Mouse (Mus musculus) inflammation-experienced regulatory T-cells, adult 6 months (primary cell): ENCODE measurements around the gene Fxyd3. TPM values are rescaled to one million over a fixed set of nuclear protein-coding genes. Genes with fewer than 3 reads are reported as not detected.

Experiments
- ATAC-seq: one replicate; pipeline ENCODE4 v1.8.0; 2017
- polyA plus RNA-seq, 3 experiments: library from polyadenylated mRNA; unstranded; fragments of 100-300 nt; shearing (Covaris generic); gene quantifications; one replicate each; pipeline ENCODE4 v1.2.1; 2017

Gene Fxyd3
- under 1 TPM in 1 of 3 experiments, not detected in 2; 0.18 TPM for polyA plus RNA-seq

DNA sequence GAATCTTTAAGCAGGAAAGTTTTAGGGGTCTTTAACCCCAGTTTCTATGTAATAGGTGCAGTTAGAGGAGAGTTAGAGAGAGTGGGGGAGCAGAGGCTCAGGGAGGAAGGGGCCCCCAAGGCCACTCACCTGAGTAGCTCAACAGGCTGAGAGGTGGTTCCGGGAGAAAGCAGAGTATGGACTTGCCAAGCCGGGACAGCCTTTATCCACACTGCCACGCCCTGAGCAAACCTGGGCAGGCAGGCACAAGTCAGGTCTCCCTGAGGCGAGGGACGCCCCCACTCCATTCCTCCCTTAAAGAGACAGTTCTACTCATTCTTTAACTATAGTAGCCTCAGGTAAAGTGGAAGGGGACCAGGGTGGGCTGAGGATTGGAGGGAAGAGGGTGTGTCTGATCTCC lies at the start of gene Fxyd3:
Gene Fxyd3, minus strand, starts transcription at position 213 of the 400 bp plus-strand sequence.
- no peak for ATAC-seq

GRCm38 (mm10) chr7:31125116-31125515 lies 48.6 kb upstream of the Fxyd3 start:
- no peak for ATAC-seq

DNA sequence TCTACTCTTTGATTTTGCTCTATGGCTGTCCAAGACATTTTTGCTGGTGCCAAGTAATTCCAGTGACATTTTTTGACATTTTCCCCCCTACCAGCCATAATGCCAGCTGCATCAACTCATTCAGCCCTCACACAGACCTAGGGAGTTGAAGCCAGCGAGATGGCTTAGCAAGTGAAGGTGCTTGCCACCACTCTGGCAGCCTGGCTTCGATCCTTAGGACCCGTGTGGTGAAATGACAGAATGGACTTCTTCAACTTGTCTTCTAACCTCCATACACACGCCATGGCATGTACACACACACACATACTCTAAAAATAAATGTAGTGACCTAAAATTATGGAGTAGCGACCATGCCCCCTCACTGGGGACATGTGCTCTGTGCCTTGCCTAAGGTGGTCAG lies 47.9 kb upstream of the Fxyd3 start:
- no peak for ATAC-seq

- ATAC-seq, result no peak
Measured at GRCm38 (mm10) chr7:31123697-31124096, 47.2 kb upstream of the Fxyd3 start.

DNA sequence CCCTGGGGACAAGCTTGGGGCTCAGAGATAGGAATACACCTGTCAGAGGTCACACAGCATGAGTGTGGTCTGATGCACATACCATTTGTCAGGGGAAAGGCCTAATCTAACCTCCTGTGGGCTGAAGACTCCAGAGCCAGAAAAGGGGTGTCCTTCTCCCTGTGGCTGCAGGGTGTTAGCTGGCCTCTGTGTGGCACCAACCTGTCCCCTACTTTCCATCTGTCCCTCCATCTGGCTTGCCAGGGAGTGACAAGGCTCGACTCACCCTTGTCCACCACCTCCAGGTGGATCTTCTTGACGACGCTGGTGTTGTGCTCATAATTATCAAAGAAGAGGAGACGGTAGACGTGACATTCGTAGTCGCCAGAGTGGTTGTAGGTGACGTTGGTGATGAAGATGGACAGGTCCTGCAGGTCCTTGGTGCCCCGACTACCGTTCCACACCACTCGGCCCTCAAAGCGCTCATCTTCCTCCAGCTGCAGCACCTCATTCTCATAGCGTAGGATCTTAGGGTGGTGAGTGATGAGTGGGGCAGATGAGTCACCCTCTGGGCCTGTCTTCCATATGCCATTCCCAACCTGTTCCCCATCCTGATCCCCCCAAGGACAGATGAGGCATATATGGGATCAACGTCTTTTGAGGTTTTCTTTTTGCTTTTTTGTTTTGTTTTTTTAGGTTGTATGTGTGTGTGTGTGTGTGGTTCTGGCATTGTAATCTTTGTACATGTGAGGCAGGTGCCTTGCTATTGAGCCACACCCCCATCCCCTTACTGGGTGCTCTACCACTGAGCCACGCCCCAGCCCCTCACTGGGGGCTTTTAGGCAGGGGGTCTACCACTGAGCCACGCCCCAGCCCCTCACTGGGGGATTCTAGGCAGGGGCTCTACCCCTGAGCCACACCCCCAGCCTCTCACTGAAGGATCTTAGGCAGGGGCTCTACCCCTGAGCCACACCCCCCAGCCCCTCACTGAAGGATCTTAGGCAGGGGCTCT lies 46.4 kb upstream of the Fxyd3 start:
- no peak for ATAC-seq

GRCm38 (mm10) chr7:31119556-31119955 lies 43.1 kb upstream of the Fxyd3 start:
- ATAC-seq, result no peak

- ATAC-seq, result no peak
Measured at GRCm38 (mm10) chr7:31118486-31118885, 42.0 kb upstream of the Fxyd3 start.

- ATAC-seq, result no peak
Measured at GRCm38 (mm10) chr7:31117465-31117864, 41.0 kb upstream of the Fxyd3 start.

DNA sequence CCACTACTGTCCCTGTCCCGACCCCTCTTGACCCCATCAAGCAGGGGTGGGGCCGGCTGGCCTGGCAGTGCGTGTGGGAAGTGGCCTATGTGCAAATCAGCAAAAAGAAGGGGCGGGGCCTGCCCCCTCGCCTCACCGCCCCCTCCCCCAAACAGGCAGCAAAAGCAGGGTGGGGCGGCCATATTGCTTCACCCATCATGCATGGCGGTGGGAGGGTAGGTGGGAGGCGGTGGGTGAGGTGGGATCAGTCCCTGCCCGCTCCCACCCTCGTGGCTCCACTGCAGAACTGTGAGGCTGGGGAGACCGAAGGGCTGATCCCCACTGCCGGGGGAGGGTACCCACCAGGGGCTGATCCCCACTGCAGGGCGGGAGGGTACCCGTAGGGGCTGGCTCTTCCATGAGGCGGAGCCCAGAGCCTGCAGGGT lies 40.2 kb upstream of the Fxyd3 start:
- no peak for ATAC-seq

- ATAC-seq, result no peak
Measured at GRCm38 (mm10) chr7:31115587-31116043, 39.1 kb upstream of the Fxyd3 start.

- no peak for ATAC-seq
Measured at GRCm38 (mm10) chr7:31115182-31115581, 38.7 kb upstream of the Fxyd3 start, which contains the start of gene Hpn. TSS of gene Hpn (minus strand) at chr7:31115290.

GRCm38 (mm10) chr7:31114646-31115045 lies 38.1 kb upstream of the Fxyd3 start:
- ATAC-seq, result no peak

DNA sequence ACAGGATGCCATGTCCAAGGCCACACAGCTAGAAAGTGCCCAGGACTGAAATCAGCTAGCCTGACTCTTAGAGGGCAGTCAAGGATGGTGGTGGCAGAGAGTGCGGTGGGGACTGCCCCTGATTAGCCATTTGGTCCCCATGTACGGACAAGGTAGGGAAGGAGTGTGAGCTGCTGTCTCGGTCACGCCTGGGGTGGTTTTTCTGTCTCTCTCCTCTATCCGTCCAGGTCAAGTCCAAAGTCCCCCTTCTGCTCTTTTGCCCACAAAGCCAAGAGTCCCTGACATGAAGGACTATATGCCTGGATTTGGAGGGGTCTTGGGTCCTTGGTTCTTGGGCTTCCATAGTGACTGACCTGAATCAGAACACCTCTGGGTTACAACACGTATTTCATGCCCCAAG lies 37.3 kb upstream of the Fxyd3 start:
- ATAC-seq, result no peak

DNA sequence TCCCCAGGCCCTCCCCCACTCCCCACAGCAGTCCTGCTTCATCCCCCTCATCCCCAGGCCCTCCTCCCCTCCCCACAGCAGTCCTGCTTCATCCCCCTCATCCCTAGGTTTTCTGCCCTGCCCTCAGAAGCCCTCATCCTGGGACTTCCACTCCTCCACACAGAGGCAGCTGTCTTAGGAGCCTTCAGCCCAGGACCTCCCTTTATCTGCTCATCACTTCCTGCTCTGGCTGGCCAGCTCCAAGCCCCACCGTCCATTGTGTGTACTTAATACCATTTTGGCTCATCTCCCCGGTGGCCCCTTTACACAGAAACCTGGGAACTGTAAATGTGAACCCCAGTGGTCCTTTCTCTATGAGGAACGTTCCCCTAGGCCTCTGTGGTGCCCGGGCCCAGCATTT lies 35.5 kb upstream of the Fxyd3 start:
- no peak for ATAC-seq

DNA sequence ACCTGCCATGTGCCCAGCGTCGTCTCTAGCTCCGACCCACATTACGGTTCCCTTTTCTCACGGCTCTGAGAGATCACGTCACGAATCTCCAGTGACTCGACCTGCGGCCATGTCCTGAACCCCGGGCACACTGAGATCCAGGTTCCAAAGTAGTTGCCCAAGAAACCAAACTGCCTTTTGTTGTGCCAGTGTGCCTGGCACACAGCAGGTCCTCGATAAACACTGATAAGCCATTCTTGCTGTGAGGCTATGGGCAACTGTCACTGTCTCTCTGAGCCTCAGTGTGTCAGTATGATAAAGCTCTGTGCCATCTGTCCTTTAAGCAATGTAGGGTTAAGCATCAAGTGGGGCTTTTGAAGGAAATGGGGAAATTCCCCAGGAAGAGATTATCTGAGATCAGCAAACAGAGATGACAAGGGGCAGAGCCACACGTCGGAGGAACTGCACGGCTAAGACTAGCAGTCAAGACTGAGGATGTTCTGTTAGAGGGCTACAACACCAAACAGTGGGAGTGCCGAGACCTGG lies 34.4 kb upstream of the Fxyd3 start:
- ATAC-seq, result peak; percentile 95

DNA sequence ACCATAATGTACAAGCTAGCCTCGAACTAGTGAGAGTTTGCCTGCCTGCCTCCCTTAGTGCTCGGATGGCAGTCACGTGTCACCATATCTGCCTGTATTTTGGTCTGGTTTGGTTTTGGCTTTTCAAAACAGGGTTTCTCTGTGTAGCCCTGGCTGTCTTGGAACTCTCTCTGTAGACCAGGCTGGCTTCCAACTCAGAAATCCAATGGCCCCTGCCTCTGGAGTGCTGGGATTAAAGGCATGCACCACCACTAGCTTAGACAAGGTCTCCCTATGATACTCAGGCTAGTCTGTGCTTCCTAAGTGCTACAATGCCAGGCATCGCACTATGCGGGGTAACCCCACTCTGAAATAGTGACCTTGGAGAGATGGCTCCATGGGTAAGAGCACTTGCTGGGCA lies 33.3 kb upstream of the Fxyd3 start:
- ATAC-seq, result no peak

DNA sequence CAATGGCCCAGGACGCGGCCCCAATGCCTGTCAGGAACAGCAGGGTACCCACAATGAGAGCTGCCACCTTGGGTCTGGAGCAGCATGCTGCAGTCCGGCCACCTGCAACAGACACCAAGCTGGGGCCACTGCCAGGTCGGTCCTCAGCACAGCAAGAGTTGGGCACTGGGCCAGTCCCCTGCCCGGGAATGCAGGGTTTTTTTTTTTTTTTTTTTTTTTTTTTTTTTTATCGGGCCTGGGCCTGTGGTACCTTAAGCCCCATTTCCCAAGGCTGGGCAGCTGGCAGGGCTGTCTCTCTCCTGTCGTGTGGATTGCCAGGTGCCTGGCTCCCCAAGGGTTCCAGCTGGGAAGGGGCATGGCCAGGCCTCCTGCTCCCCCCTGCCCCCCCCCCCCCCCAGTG lies 32.6 kb upstream of the Fxyd3 start:
- ATAC-seq, result no peak

DNA sequence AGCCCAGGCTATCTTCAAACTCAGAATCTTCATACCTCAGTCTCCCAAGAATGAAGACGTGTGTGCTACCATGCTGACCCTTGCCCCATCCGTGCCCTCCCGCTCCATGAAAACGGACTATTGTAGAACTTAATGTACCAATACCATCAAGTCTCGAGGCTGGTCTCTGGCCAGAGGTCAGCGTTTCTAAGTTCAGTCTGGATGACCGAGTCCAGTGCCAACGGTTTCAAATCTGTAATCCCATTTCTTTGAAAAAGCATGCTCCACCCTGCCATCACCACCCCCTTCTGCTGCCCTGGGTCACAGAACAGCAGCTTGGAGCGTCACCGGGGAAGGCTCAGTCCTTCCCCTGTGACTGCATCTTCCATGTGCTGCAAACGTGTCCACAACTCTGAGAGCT lies 31.3 kb upstream of the Fxyd3 start:
- ATAC-seq, result no peak

DNA sequence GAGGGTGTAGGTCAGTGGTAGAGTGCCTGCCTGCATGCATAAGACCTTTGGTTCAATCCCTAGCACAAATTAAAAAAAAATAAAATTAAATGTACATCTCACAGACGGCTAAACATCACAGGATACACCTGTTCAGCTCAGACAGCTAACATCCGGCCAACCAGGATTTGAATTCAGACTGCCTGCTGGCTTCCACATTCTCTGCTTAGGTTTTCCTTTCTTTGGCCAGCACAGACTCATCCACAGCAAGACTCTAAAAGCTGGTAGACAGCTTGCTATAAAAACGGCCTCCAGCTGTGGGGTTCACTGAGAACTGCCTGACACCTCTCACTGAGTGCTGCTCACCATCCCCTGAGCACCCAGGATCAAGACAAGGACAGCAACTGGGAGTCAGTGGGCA lies 29.7 kb upstream of the Fxyd3 start:
- ATAC-seq, result no peak

DNA sequence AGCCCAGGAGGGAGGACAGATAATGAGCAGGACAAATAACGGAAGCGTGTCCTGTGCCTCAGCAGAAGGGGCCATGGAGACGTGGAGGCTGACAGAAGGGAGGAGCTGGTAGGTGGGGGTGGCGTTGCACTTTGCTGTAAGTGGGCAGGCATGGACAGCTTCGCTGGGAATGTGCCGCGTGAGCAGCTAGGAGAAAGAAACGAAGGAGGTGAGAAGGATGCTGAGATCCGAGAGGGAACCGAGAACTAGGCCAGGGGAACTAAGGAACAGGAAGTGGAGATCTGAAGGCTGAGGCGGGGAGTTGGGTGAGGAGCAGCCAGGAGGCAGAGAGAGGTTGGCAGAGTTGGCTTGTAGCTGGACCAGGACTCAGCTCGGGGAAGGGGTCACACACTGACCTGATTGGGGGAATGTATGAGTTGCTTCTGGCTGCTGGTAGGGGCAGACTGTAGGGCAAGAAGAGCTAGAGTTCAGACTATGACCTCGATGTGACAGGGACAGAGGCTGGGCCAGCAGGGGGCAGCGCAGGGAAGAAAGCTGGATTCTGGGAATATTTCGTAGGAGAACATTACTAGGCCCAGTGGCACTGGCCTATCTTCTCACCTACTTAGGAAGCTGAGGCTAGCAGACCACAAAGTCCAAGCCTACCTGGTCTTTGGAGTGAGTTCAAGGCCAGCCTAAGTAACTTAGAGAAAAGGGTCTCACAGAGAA lies 28.7 kb upstream of the Fxyd3 start:
- no peak for ATAC-seq

GRCm38 (mm10) chr7:31100786-31101185 lies 24.3 kb upstream of the Fxyd3 start:
- no peak for ATAC-seq

DNA sequence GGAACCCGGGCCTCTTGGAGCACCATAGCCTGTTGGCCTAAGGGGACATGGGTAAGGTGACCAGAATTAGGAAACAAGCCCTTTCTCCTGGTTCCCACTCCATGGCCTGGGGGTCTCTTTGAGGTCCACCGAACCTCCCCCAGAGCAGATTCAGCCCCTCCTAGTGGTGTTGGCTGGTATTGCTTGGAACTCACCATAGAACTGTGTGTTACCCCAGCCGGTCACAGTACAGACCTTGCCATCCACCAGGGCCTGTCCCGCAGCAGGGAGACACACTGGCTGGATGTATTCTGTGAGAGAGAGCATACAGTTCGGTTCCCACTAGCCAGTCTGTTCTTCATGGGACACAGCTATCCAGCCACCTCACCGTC lies 23.1 kb upstream of the Fxyd3 start:
- ATAC-seq, result no peak
